Mouse (Mus musculus): Measurements from ENCODE around the gene Olfr873.

DNA sequence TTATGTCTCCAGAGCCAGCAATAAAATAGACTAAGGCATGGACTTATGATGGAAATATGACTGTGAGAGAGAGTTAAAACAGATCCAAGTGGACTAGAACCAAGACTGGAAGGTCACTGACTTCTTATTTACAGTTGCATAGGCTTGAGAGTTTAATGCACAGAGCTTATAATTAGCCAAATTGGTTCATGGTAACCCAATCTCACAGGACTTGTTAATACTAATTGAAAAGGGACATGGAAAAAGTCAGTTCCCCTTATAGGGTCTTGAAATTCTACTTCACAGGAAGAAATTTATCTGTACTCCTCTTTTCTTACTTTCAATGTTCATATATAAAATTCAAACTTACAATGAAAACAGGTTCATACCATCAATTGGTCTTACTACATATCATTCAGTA, 37.7 kb downstream of the Olfr873 start, which contains the start of gene Olfr18:
- no peak for TF ChIP-seq CTCF (IDR thresholded peaks at IDR 0.05; ENCODE audit: low read depth)
- no peak for TF ChIP-seq EP300 (optimal IDR thresholded peaks at IDR 0.05)

Data from stomach, postnatal 0 days (tissue).